Mouse (Mus musculus) liver, adult 2 months (tissue): Measurements from ENCODE around the gene Nhlrc1. TPM values are rescaled to one million over a fixed set of nuclear protein-coding genes. Genes with fewer than 3 reads are reported as not detected.

Experiments
- DNase-seq: peaks from one replicate; pipeline ENCODE4 v3.0.0-alpha.2; 2011; ENCODE audit warnings: low read depth, low spot score; ENCODE audit errors: extremely low read depth
- H3K27ac ChIP-seq: fragments of 200-500 bp; replicated peaks from 2 replicates; pipeline ENCODE4 v1.5.1; 2012; ENCODE audit warnings: low read depth, mild to moderate bottlenecking, control low read depth, inconsistent platforms, low read length; ENCODE audit not compliant: insufficient read depth
- H3K27me3 ChIP-seq: fragments of 200-500 bp; 2 replicates; pipeline ENCODE4 v1.6.1; 2012; ENCODE audit warnings: mild to moderate bottlenecking, moderate library complexity, low read length, inconsistent platforms; ENCODE audit not compliant: control insufficient read depth, insufficient read depth
- H3K36me3 ChIP-seq: fragments of 200-500 bp; 2 replicates; pipeline ENCODE4 v1.6.1; 2012; ENCODE audit warnings: low read length, inconsistent platforms; ENCODE audit not compliant: control insufficient read depth, insufficient read depth
- H3K4me1 ChIP-seq: fragments of 200-500 bp; 2 replicates; pipeline ENCODE4 v1.6.1; 2011; ENCODE audit warnings: low read length; ENCODE audit not compliant: control insufficient read depth, insufficient read depth
- H3K4me3 ChIP-seq: fragments of 200-500 bp; 2 replicates; pipeline ENCODE4 v1.5.1; 2011; ENCODE audit warnings: low read depth, mild to moderate bottlenecking, control low read depth, low read length, moderate library complexity; ENCODE audit not compliant: insufficient read depth
- H3K79me2 ChIP-seq: fragments of 200-500 bp; 2 replicates; pipeline ENCODE4 v1.6.1; 2012; ENCODE audit warnings: inconsistent platforms, mild to moderate bottlenecking, low read length, moderate library complexity; ENCODE audit not compliant: control insufficient read depth, insufficient read depth
- H3K9ac ChIP-seq: fragments of 200-500 bp; 2 replicates; pipeline ENCODE4 v1.6.1; 2012; ENCODE audit warnings: low read depth, mild to moderate bottlenecking, control low read depth, inconsistent platforms, low read length
- CTCF ChIP-seq: fragments of 200-500 bp; IDR thresholded peaks from 2 replicates; pipeline ENCODE4 v1.5.1; 2011; ENCODE audit warnings: low read depth, low read length, control low read depth
- POLR2A ChIP-seq: fragments of 200-500 bp; IDR thresholded peaks from 2 replicates; pipeline ENCODE4 v1.6.1; 2011; ENCODE audit warnings: low read length, control low read depth; ENCODE audit not compliant: insufficient read depth; ENCODE audit errors: extremely low read depth
- WGBS: fragments of 180-500 bp; shearing (Covaris S2); methylation state at CpG from one replicate; pipeline ENCODE4 v1.1.7; 2018; 5-methylcytosine and 5-hydroxymethylcytosine counted together
- polyA plus RNA-seq: library from polyadenylated mRNA; depleted of rRNA; stranded (reverse); fragments of >200 nt; gene quantifications from 2 replicates; pipeline ENCODE4 v1.2.3, GENCODE M21; 2012
- total RNA-seq: library from RNA; depleted of rRNA; stranded (reverse); fragments of >200 nt; gene quantifications from 2 replicates; pipeline ENCODE4 v1.2.3, GENCODE M21; 2014

Nhlrc1 gene
- total and polyA plus RNA-seq, 2 experiments, result 0.83 to 1.8 TPM

DNA sequence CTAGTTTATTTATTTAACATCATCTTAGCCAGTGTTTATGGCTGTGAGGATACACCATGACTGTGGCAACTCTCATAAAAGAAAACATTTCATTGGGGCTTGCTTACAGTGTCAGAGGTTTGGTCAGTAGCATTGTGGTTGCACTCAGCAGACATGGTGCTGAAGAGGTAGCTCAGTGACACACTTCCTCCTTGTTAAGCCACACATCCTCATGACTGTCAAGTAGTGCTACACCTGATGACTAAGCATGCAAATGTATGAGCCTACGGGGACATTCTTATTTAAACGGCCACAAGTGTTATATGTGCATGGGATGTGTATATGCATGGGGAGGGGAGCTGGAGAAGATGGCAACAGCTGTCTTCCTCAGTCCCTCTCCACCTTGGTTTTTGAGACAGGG is 30.8 kb downstream of the Nhlrc1 start:
- no peak overlapping the region for H3K9ac ChIP-seq
- H3K36me3 ChIP-seq, result no peaks in the 10 kb centered on the region
- 85% methylated on average over 2 of the region's 2 CpGs for WGBS
- peaks cover 2% of the 10 kb centered on the region; the same call in 1 of the 2 replicates for H3K4me1 ChIP-seq
- no peak overlapping the region for H3K4me3 ChIP-seq
- DNase-seq, result no peak
- no peaks in the 10 kb centered on the region for H3K27me3 ChIP-seq
- no peak for TF ChIP-seq POLR2A
- TF ChIP-seq CTCF, result no peak
- H3K79me2 ChIP-seq, result no peaks in the 10 kb centered on the region
- no peak overlapping the region for H3K27ac ChIP-seq

DNA sequence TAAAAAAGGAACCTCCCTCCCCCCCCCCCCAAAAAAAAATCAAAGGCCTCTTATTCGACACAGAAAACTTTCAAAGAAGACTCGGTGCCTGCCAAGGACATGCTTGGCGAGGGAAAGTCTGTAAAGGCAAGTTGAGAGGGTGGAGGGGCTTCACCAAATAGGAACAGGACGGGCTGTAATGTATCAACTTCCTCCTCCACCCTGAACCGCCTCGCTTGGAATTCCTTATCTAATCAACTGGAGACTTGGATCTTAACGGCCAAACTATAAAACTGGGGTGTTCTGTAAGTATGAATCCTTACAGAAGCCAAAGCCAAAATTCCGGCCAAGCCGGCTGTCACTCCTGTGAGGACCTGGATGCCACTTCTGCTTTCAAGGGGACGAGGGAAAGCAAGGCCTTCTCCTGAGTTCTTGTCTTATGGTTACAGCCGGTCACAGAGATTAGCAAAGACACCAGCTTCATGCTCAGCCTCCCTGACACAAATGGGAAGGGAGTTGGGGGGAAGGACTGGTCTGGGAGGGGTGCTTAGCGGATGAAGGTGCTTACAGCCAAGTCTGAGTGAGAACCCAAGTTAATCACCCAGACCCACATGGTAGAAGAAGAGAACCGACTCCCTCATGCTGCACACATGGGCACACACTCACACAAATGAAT is 34.7 kb downstream of the Nhlrc1 start:
- WGBS, result 62% methylated on average over 13 of the region's 13 CpGs

DNA sequence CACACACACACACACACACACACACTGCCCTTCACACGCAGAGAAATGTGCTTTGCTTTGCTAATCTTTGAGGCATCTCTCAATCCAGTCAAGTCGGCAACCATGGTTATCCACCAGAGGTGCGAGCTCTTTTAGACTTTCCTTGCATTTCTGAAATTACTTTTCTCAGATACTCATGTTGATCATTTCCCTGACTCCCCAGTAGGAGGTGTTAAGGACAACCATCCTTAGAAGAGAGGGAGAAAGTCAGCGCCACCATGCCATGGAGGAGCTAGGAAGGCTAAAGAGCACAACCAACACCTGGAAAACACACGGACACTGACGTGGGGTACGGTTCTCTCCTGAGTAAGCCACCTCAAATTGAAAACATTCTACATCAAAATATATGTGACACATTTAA is 38.1 kb downstream of the Nhlrc1 start:
- no peaks in the 10 kb centered on the region for H3K36me3 ChIP-seq
- 85% methylated on average over 7 of the region's 7 CpGs for WGBS
- no peak overlapping the region for H3K27ac ChIP-seq
- no peak for DNase-seq
- H3K27me3 ChIP-seq, result no peaks in the 10 kb centered on the region
- H3K9ac ChIP-seq, result no peak overlapping the region
- no peaks in the 10 kb centered on the region for H3K79me2 ChIP-seq
- H3K4me1 ChIP-seq, result peaks cover 2% of the 10 kb centered on the region; the same call in 1 of the 2 replicates
- TF ChIP-seq CTCF (no peak), POLR2A (no peak)
- no peak overlapping the region for H3K4me3 ChIP-seq

More for the DNA sequence above, 34.7 kb downstream of the Nhlrc1 start:
- no peak for DNase-seq
- Histone ChIP-seq H3K79me2 (no peaks in the 10 kb centered on the region), H3K4me3 (no peak overlapping the region), H3K9ac (no peak overlapping the region), H3K4me1 (peaks cover 2% of the 10 kb centered on the region; the same call in 1 of the 2 replicates), H3K27ac (no peak overlapping the region), H3K27me3 (no peaks in the 10 kb centered on the region), H3K36me3 (no peaks in the 10 kb centered on the region)
- TF ChIP-seq POLR2A, result no peak

DNA sequence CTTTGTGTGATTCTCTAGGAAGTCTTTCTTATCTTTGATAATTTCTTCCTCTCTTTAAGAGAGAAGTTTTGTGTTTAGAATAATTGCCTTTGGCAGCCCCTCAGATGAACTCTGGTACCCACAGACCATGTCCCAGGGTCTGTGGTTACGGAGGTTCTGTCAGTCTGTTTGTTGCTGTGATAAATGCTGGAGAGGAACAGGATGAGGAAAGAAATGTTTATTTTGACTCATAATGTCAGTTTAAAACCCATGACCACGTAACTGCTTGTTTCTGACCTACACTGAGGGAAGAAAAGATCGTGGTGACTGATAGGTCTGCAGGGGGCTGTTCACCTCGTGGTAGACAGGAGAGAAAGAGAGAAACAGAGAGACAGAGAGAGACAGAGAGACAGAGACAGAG is 38.7 kb downstream of the Nhlrc1 start:
- TF ChIP-seq POLR2A, result no peak
- TF ChIP-seq CTCF, result no peak
- Histone ChIP-seq H3K27me3 (no peaks in the 10 kb centered on the region), H3K9ac (no peak overlapping the region), H3K79me2 (no peaks in the 10 kb centered on the region), H3K4me1 (peaks cover 2% of the 10 kb centered on the region; the same call in 1 of the 2 replicates), H3K36me3 (no peaks in the 10 kb centered on the region), H3K27ac (no peak overlapping the region), H3K4me3 (no peak overlapping the region)
- WGBS, result 54% methylated on average over 4 of the region's 4 CpGs
- DNase-seq, result no peak

DNA sequence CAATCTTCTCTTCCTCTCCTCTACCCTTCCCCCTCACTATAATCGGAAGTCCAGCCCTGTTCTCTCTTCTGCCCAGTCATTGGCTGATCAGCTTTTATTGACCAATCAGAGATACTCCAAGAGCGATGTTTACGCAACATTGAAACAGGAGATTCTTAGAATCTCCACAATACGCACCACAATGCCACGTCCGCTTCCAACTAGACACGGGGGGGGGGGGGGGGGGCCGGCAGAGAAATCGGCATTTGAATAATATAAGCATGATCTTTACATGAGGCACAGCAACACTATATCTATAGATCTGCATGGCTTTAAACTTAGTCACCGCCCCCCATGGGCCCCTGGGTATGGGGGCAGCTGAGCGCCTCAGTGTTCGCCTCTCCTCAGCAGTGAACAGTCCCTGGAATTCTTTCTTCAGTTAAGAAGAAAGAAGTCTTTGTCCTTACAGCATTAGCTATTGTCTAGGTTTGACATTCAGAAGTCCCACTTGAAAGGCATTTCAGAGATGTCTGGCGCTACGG is 39.6 kb downstream of the Nhlrc1 start:
- Histone ChIP-seq H3K36me3 (no peaks in the 10 kb centered on the region), H3K4me1 (peaks cover under 1% of the 10 kb centered on the region; the same call in 1 of the 2 replicates), H3K27ac (no peak overlapping the region), H3K9ac (no peak overlapping the region), H3K27me3 (no peaks in the 10 kb centered on the region), H3K79me2 (no peaks in the 10 kb centered on the region), H3K4me3 (no peak overlapping the region)
- TF ChIP-seq CTCF, result no peak
- no peak for TF ChIP-seq POLR2A
- WGBS, result 72% methylated on average over 14 of the region's 14 CpGs
- peak; percentile 8 for DNase-seq

DNA sequence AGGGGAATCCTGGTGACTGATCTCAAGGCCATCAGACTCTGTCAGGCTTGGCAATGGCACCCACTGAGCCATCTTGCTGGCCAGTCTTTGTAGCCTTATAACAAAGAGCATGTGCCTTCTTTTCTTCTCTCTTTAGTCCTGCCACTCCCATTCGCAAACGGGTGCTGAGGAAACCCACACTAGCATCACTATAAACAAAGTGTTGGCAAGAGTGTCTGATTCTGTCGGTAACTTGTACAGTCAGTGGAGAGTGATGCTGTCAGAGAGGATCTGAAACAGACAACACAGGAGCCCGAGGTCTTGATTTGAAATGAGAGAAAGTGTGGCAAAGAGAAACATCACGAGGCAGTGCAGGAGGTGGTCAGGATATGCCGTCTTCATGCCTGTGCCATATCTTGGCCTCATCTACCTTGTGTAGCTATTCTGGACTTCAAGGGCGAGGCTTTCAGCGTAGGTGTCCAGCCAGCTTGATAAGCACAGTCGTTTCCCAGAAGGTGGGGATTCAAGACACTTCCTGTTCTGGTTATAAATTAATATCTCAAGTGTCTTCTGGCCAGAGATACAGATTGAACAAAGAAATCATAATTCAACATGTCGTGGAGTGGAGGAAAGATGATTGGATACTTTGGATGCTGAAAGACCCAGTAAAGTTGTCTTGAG is 44.2 kb downstream of the Nhlrc1 start:
- WGBS, result 71% methylated on average over 10 of the region's 10 CpGs
- H3K36me3 ChIP-seq, result no peaks in the 10 kb centered on the region
- H3K27me3 ChIP-seq, result no peaks in the 10 kb centered on the region
- no peak overlapping the region for H3K9ac ChIP-seq
- H3K79me2 ChIP-seq, result no peaks in the 10 kb centered on the region
- H3K4me1 ChIP-seq, result no peaks in the 10 kb centered on the region
- no peak for TF ChIP-seq CTCF
- no peak for TF ChIP-seq POLR2A
- no peak overlapping the region for H3K27ac ChIP-seq
- no peak overlapping the region for H3K4me3 ChIP-seq
- DNase-seq, result no peak
